Mouse (Mus musculus) embryonic facial prominence, embryonic 12.5 days (tissue): ENCODE data around the gene Usp2. TPM values are rescaled to one million over a fixed set of nuclear protein-coding genes. Genes with fewer than 3 reads are reported as not detected.

Source experiments
- ATAC-seq: fragments of 200-750 bp; cut with Nextera tagmentation; 2 replicates; pipeline ENCODE4 v1.8.0; 2017; ENCODE audit not compliant: insufficient number of reproducible peaks, insufficient read depth, low FRiP score, low TSS enrichment
- H3K27ac ChIP-seq: fragments of 300-500 bp; sonication (generic); 2 replicates; pipeline ENCODE4 v1.5.1; 2016; ENCODE audit warnings: mild to moderate bottlenecking
- H3K27me3 ChIP-seq: fragments of 300-500 bp; sonication (generic); 2 replicates; pipeline ENCODE4 v1.6.1; 2016; ENCODE audit warnings: mild to moderate bottlenecking, moderate library complexity
- H3K36me3 ChIP-seq: fragments of 300-500 bp; sonication (generic); 2 replicates; pipeline ENCODE4 v1.6.1; 2016; ENCODE audit warnings: mild to moderate bottlenecking
- H3K4me1 ChIP-seq: fragments of 300-500 bp; sonication (generic); 2 replicates; pipeline ENCODE4 v1.6.1; 2016
- H3K4me2 ChIP-seq: fragments of 300-500 bp; sonication (generic); replicated peaks from 2 replicates; pipeline ENCODE4 v1.6.1; 2016; ENCODE audit warnings: mild to moderate bottlenecking, moderate library complexity
- H3K4me3 ChIP-seq: fragments of 300-500 bp; sonication (generic); 2 replicates; pipeline ENCODE4 v1.5.1; 2016; ENCODE audit warnings: mild to moderate bottlenecking
- H3K9ac ChIP-seq: fragments of 300-500 bp; sonication (generic); 2 replicates; pipeline ENCODE4 v1.6.1; 2016; ENCODE audit warnings: mild to moderate bottlenecking, moderate library complexity
- H3K9me3 ChIP-seq: fragments of 300-500 bp; sonication (generic); 2 replicates; pipeline ENCODE4 v1.6.1; 2016; ENCODE audit warnings: mild to moderate bottlenecking, moderate library complexity
- WGBS: fragments of 180-500 bp; shearing (Covaris S2); methylation state at CpG from one replicate; pipeline ENCODE4 v1.1.7; 2016; 5-methylcytosine and 5-hydroxymethylcytosine counted together
- polyA plus RNA-seq: library from polyadenylated mRNA; unstranded; fragments of >200 nt; fragmentation: Nextera tagmentation; extraction: Ambion mirVana; gene quantifications from 2 replicates; pipeline ENCODE4 v1.2.1, GENCODE M21; 2016

Gene Usp2
- polyA plus RNA-seq, 1 experiment from 2014 or later = 8.8 TPM

DNA sequence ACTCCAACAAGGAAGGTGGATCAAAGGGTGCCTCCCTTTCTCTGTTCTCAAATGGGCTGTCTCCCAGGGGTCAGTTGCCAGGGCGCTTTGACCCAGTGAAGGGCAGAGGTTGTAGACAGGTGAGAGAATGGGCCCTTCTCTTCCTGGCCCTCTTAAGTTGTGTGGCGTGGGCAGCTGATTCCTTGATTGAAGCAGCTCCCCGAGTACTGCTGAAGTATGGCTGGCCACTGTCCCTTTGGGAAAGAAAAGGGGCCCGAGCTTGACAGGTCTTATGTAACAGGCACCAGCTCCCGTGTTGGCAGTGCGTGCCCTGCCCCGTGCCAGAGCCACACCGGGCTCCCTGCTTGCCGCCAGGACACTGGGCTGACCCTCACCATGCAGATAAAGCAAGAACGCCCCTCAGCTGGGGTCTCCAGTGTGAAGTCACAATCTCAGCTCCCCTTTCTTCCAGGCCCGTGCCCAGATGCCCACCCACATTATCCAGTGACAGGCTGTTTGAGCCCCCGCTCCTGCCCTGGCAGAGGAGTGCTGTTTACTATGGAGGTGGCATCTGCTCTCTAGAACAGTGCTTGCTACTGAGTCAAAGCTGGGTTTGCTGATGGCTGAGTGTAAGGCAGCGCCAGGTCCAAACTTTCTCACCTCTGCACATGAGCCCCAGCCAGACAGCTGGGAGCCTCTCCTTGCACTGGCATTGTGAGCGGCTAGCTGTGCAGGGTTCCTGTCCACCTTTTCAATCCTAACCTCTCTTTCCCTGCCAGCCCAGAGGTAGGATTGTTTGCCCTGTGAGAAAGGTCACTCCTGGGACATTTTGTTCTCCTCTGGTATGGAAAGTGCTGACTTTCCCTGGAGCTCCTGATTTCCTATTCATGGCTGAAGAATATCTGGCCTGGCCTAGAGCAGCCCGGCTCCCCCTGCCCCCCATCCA, 19.2 kb downstream of the Usp2 start:
- peak overlapping the region; percentile 60; the same call in 1 of the 2 replicates for H3K4me3 ChIP-seq
- H3K9me3 ChIP-seq = no peaks in the 10 kb centered on the region
- H3K4me2 ChIP-seq = peak overlapping the region; percentile 100
- 67% methylated on average over 15 of the region's 15 CpGs for WGBS
- peaks cover 28% of the 10 kb centered on the region for H3K27me3 ChIP-seq
- H3K27ac ChIP-seq = no peak overlapping the region
- H3K4me1 ChIP-seq = peaks cover 40% of the 10 kb centered on the region
- H3K9ac ChIP-seq = no peak overlapping the region
- ATAC-seq = no peak
- no peaks in the 10 kb centered on the region for H3K36me3 ChIP-seq

GRCm38 (mm10) chr9:44086960-44087359, 20.1 kb downstream of the Usp2 start:
- no peak for ATAC-seq
- Histone ChIP-seq H3K27me3 (peaks cover 28% of the 10 kb centered on the region), H3K9me3 (no peaks in the 10 kb centered on the region), H3K4me1 (peaks cover 40% of the 10 kb centered on the region), H3K36me3 (0 out of 2 replicates have a peak, but pooled peaks cover 1% of the 10 kb centered on the region), H3K9ac (no peak overlapping the region), H3K27ac (no peak overlapping the region), H3K4me2 (no peak overlapping the region), H3K4me3 (no peak overlapping the region)
- WGBS = 35% methylated on average over 10 of the region's 10 CpGs

- H3K9me3 ChIP-seq = no peaks in the 10 kb centered on the region
- H3K27me3 ChIP-seq = peaks cover 28% of the 10 kb centered on the region
- 0 out of 2 replicates have a peak, but pooled peaks cover 6% of the 10 kb centered on the region for H3K36me3 ChIP-seq
- H3K9ac ChIP-seq = no peak overlapping the region
- 0 out of 2 replicates have a peak overlapping the region, but pooled peaks have one; percentile 1 for H3K4me3 ChIP-seq
- H3K4me2 ChIP-seq = no peak overlapping the region; the same call in 1 of the 2 replicates
- no peak; the same call in 1 of the 2 replicates for ATAC-seq
- H3K4me1 ChIP-seq = peaks cover 40% of the 10 kb centered on the region
- no peak overlapping the region for H3K27ac ChIP-seq
- 7% methylated on average over 15 of the region's 15 CpGs for WGBS
Observed at GRCm38 (mm10) chr9:44087761-44088455, 21.1 kb downstream of the Usp2 start.

DNA sequence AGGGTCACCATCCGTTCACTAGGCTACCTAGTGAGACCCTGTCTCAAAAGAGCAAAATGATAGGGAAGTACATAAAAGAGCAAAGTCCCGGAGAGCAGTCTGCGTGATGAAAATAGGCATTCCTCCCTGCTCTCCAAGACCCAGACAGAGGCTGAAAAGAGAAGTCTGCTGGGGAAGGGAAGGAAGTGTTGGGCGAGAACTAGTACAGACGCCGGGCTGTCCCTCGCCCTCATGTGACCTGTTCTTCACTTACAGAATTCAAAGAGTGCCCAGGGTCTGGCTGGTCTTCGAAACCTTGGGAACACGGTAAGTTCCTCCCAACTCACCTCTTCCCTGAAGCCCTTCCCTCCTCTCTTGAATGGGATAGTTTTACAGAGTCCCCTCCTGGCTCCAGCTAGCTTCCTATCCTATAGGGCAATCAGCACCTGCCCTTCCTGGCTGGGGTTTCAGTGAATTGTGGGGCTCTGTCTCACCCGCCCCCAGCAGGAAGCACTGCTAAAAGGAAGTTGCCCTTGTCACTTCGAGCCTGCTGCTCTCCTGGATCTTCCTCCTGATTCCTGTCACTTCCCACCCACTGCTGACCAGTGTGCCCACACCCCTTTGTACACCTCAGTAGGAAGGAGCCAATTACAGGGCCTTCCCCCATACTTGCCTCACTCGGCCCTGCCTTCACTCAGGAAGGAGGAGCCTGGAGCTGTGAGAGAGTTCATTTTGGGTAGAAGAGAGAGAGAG, 22.2 kb downstream of the Usp2 start:
- Histone ChIP-seq H3K27me3 (peaks cover 23% of the 10 kb centered on the region), H3K4me1 (peaks cover 36% of the 10 kb centered on the region), H3K36me3 (0 out of 2 replicates have a peak, but pooled peaks cover 6% of the 10 kb centered on the region), H3K4me3 (no peak overlapping the region), H3K9ac (no peak overlapping the region), H3K9me3 (no peaks in the 10 kb centered on the region), H3K4me2 (no peak overlapping the region), H3K27ac (no peak overlapping the region)
- WGBS = 58% methylated on average over 12 of the region's 12 CpGs
- no peak for ATAC-seq

- 37% methylated on average over 24 of the region's 24 CpGs for WGBS
- Histone ChIP-seq H3K4me1 (peaks cover 5% of the 10 kb centered on the region), H3K4me2 (no peak overlapping the region), H3K36me3 (0 out of 2 replicates have a peak, but pooled peaks cover 6% of the 10 kb centered on the region), H3K4me3 (no peak overlapping the region), H3K27ac (no peak overlapping the region), H3K27me3 (no peaks in the 10 kb centered on the region), H3K9ac (no peak overlapping the region), H3K9me3 (no peaks in the 10 kb centered on the region)
- no peak for ATAC-seq
Observed at GRCm38 (mm10) chr9:44093612-44094503, 27.0 kb downstream of the Usp2 start.

DNA sequence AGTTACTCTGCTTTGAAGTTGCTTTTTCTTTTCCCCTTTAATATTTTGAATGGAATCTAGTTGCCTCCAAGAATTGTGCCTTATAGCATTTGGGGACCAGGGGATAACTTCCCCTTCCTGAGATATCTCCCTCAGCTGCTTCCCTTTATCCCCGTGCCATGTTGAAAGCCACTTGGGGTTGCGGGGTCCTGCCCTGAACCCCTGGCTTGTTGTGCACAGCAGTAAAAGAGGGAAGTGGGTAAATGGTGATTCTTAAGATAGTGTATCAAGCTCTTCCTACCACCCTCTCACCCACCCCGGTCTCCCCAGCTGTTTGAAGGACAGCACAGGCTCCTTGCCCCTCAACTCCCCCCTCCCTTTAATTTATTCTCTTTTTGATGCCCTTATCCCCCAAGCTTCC, 27.9 kb downstream of the Usp2 start:
- 78% methylated on average over 3 of the region's 3 CpGs for WGBS
- ATAC-seq = no peak

DNA sequence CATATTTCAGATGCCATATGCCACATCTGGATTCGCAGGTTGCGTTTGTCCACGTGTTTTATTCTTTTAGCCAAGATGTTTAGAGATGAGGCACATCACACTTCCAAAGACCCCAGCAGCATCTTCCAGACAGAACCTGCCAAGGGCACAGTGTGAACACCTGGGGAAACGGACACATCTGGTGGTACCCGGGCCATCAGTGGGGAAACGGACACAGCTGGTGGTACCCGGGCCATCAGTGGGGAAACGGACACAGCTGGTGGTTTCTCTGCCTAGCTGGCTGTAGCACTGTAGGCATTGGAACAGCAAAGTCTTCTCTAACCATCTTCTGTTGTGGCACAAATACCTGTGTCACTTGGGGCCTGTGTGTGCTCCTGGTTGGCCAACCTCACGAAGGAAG, 29.0 kb downstream of the Usp2 start:
- no peak for ATAC-seq
- no peak overlapping the region for H3K27ac ChIP-seq
- no peaks in the 10 kb centered on the region for H3K9me3 ChIP-seq
- H3K9ac ChIP-seq = no peak overlapping the region
- H3K27me3 ChIP-seq = no peaks in the 10 kb centered on the region
- H3K36me3 ChIP-seq = 0 out of 2 replicates have a peak, but pooled peaks cover 6% of the 10 kb centered on the region
- 89% methylated on average over 9 of the region's 9 CpGs for WGBS
- H3K4me3 ChIP-seq = no peak overlapping the region
- H3K4me1 ChIP-seq = peaks cover 4% of the 10 kb centered on the region
- no peak overlapping the region for H3K4me2 ChIP-seq

More for the DNA sequence above, 27.9 kb downstream of the Usp2 start:
- Histone ChIP-seq H3K9ac (no peak overlapping the region), H3K9me3 (no peaks in the 10 kb centered on the region), H3K27ac (no peak overlapping the region), H3K4me3 (no peak overlapping the region), H3K4me2 (no peak overlapping the region), H3K4me1 (peaks cover 4% of the 10 kb centered on the region), H3K36me3 (0 out of 2 replicates have a peak, but pooled peaks cover 6% of the 10 kb centered on the region), H3K27me3 (no peaks in the 10 kb centered on the region)

- WGBS = 34% methylated on average over 9 of the region's 9 CpGs
- H3K4me1 ChIP-seq = peaks cover 4% of the 10 kb centered on the region
- H3K4me3 ChIP-seq = no peak overlapping the region
- no peak overlapping the region for H3K4me2 ChIP-seq
- ATAC-seq = no peak
- H3K36me3 ChIP-seq = 0 out of 2 replicates have a peak, but pooled peaks cover 6% of the 10 kb centered on the region
- H3K27me3 ChIP-seq = no peaks in the 10 kb centered on the region
- H3K9me3 ChIP-seq = no peaks in the 10 kb centered on the region
- no peak overlapping the region for H3K27ac ChIP-seq
- no peak overlapping the region for H3K9ac ChIP-seq
Observed at GRCm38 (mm10) chr9:44096536-44096935, 29.7 kb downstream of the Usp2 start.

DNA sequence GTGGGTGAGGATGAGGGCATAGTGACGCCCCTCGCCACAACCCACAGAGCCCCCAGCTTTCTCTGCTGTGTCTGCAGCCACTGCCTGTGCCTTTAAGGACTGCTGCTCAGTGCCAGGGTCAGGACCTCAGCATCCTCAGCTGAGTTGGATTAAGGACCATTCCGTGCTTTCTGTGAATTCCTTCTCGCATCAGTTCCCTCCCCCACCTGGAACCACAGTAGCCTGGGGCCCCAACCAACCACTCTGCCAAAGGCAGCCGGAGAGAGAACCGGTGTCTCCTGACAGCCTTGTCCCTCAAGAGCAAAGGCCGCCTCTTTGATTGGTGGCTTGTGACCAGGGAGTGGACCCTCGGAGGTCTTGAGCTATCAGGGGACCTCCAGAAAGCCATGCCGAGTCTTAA, 34.7 kb downstream of the Usp2 start, which contains the start of gene Mfrp:
TSS of gene Mfrp (plus strand) at position 240 of the 400 bp plus-strand sequence.
- peaks cover 3% of the 10 kb centered on the region for H3K4me1 ChIP-seq
- H3K4me2 ChIP-seq = no peak within 1 kb of the TSS
- H3K9me3 ChIP-seq = no peaks in the 10 kb centered on the region
- no peak within 1 kb of the TSS for H3K4me3 ChIP-seq
- ATAC-seq = no peak
- peaks cover 20% of the 10 kb centered on the region for H3K36me3 ChIP-seq
- no peak within 1 kb of the TSS for H3K9ac ChIP-seq
- H3K27me3 ChIP-seq = no peaks in the 10 kb centered on the region
- WGBS = 37% methylated on average over 9 of the region's 9 CpGs
- H3K27ac ChIP-seq = no peak within 1 kb of the TSS

DNA sequence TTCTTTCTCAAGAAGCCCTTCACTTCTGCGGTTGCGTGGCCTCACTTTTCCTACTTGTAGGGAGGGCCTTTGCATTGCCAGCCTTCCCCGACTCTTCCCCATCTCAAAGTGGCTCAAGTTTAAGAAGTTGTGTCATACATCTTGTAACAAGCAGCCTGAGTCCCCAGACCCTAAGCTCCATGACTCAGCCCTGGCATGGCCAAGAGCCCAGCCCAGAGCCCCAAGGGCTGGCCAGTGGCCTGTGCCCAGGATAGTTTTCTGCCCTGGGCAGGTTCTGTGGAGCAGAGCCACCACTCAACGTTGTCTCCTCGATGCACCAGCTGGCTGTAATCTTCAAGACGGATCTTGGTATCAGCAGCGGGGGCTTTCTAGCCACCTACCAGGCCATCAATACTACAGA, 38.1 kb downstream of the Usp2 start:
- H3K4me1 ChIP-seq = peaks cover 36% of the 10 kb centered on the region
- 95% methylated on average over 7 of the region's 7 CpGs for WGBS
- ATAC-seq = no peak

More for the DNA sequence above, 38.1 kb downstream of the Usp2 start:
- H3K9me3 ChIP-seq = no peaks in the 10 kb centered on the region
- no peak overlapping the region for H3K4me3 ChIP-seq
- peaks cover 30% of the 10 kb centered on the region for H3K36me3 ChIP-seq
- no peaks in the 10 kb centered on the region for H3K27me3 ChIP-seq
- no peak overlapping the region for H3K27ac ChIP-seq
- no peak overlapping the region for H3K4me2 ChIP-seq
- no peak overlapping the region for H3K9ac ChIP-seq
